Mouse (Mus musculus) v-Abl transformed pro-B cells (cell line): ENCODE results near the gene Tas2r143.

Experiments
- in situ Hi-C, 2 experiments: fragments of 400-800 bp; cut with MboI; formaldehyde crosslinking; loops; one replicate each; pipeline ENCODE4 v1.15.1; 2025; ENCODE audit not compliant: unreplicated experiment in 2 of 2

Tas2r143 gene

GRCm38 (mm10) chr6:42399938-42400337, at the start of gene Tas2r143:
Tas2r143 (plus strand) TSS chr6:42400238.
- in situ Hi-C loops = loop anchor here in 1 of 2 experiments (25.0 kb wide), 1 partner anchor 638 kb away; no protein-coding TSS in a partner anchor

- in situ Hi-C loops = no loop called here
These were observed 48.9 kb upstream of the Tas2r143 start for GRCm38 (mm10) chr6:42350968-42351775.

GRCm38 (mm10) chr6:42351776-42352485, 48.1 kb upstream of the Tas2r143 start:
- in situ Hi-C loops = no loop called here

GRCm38 (mm10) chr6:42352486-42352846, 47.6 kb upstream of the Tas2r143 start:
- in situ Hi-C loops = no loop called here

GRCm38 (mm10) chr6:42353180-42353579, 46.9 kb upstream of the Tas2r143 start:
- in situ Hi-C loops = no loop called here

GRCm38 (mm10) chr6:42354076-42355019, 45.7 kb upstream of the Tas2r143 start:
- in situ Hi-C loops = no loop called here

- in situ Hi-C loops = no loop called here
These were observed 44.7 kb upstream of the Tas2r143 start for GRCm38 (mm10) chr6:42355366-42355765.

- in situ Hi-C loops = no loop called here
These were observed 44.0 kb upstream of the Tas2r143 start for GRCm38 (mm10) chr6:42355794-42356600.

GRCm38 (mm10) chr6:42356913-42357312, 43.1 kb upstream of the Tas2r143 start:
- in situ Hi-C loops = no loop called here

GRCm38 (mm10) chr6:42357901-42358300, 42.1 kb upstream of the Tas2r143 start:
- in situ Hi-C loops = no loop called here

GRCm38 (mm10) chr6:42358901-42359300, 41.1 kb upstream of the Tas2r143 start:
- in situ Hi-C loops = no loop called here

GRCm38 (mm10) chr6:42359364-42360147, 40.5 kb upstream of the Tas2r143 start:
- in situ Hi-C loops = no loop called here

GRCm38 (mm10) chr6:42360231-42360840, 39.7 kb upstream of the Tas2r143 start:
- in situ Hi-C loops = no loop called here

- in situ Hi-C loops = no loop called here
These were observed 38.8 kb upstream of the Tas2r143 start for GRCm38 (mm10) chr6:42361041-42361895.

- in situ Hi-C loops = no loop called here
These were observed 38.0 kb upstream of the Tas2r143 start for GRCm38 (mm10) chr6:42362074-42362473.

GRCm38 (mm10) chr6:42362497-42362896, 37.5 kb upstream of the Tas2r143 start:
- in situ Hi-C loops = no loop called here

- in situ Hi-C loops = no loop called here
These were observed 37.1 kb upstream of the Tas2r143 start for GRCm38 (mm10) chr6:42362974-42363373.

- in situ Hi-C loops = no loop called here
These were observed 36.0 kb upstream of the Tas2r143 start for GRCm38 (mm10) chr6:42364066-42364465.
